Mouse (Mus musculus): ENCODE data around the gene Psme1.

Psme1 gene

GRCm38 (mm10) chr14:55577871-55578667, at the start of gene Psme1:
Gene Psme1, plus strand, starts transcription at chr14:55578123.
- ATAC-seq (ENCODE audit: low TSS enrichment), result peak; percentile 84

DNA sequence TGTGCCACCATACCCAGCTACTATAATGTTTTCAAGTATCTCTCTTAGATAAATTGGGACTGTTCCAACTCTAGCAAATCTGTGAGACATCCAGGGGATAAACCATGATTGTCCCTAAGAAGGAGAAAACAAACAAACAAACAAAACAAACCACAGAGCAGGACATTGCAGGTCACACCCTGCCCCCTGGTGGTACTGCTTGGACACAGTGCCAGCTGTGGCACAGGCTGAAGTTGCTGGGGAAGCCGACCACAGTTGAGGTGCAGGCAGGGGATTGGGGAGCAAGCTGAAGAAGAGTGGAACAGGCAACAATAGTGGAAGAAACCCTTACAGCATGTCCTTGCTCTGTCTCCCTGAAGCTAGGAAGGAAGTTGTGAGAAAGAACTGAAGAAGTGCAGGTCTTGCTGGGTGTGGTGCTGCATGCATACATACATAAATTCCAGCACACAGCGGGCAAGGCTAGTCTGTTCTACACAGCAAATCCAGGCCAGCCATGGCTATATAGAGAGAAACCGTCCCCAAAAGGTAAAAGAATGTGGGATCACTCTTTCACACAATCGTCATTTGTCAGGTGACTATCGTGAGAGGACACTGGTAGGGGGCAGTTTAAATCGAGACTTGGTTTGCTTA, 41.7 kb upstream of the Psme1 start:
- no peak for ATAC-seq (ENCODE audit: low TSS enrichment)

DNA sequence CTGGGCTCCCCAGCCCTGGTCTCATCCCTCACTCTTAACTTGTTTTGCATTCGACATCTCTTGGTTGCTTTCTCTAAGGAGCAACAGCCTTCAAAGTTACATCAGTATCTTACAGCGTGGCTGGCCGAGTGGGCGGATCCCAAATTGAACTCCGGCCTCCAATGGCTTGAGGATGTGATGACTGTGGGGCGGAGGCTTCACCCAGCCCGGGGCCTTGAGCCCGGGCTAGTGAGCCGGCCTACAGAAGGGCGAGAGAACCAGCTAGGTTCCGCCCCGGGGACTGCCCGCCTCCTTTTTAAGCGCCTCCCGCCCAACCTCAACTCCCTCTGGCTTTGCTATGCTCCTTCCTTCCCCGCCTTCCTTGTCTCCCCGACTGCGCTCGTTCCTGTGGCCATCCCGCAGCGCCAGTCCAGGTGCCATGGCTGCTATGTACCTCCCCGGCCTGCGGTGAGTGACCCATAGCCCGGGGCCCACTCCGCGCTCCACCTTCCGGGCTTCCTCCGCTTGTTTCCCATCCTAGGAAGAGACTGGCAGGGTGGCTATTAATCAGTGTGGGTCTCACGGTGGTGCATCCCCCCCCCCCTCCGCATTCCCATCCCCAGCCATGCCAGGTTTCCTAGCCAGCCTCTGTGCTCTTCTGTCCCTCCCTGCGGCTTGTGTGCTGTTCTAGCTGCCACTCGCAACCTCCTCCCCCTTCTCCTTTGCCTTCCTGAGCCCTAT, 37.7 kb upstream of the Psme1 start, which contains the start of gene Pck2:
TSS of gene Pck2 (plus strand) at position 200 of the 720 bp plus-strand sequence.
- ATAC-seq (ENCODE audit: low TSS enrichment), result peak; percentile 83

DNA sequence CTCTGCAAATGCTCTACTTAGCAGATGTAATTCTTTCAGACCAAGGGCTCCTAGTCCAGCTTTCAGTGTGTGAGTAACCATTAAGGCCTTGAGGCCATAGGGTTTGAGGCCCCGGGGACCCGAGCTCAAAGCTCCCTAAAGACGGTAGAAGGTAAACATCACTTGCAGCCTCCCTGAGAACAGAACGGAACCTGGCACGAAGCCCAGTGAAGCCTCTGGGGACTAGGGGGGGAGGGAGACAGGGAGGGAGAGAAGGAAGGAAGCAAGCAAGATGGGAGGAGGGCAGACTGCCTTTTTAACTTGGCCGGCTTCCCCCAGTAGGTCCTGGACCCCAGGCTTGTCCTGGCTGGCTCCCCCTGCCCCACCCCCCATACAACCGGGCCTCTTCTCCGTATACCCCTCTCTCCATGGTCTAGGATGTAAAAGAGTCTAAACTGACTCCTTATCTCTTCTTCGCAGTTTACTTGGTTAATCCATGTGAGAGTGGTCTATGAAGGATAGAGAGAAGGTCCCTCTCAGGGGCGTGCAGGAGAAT, 37.1 kb upstream of the Psme1 start:
- peak; percentile 45 for ATAC-seq (ENCODE audit: low TSS enrichment)

DNA sequence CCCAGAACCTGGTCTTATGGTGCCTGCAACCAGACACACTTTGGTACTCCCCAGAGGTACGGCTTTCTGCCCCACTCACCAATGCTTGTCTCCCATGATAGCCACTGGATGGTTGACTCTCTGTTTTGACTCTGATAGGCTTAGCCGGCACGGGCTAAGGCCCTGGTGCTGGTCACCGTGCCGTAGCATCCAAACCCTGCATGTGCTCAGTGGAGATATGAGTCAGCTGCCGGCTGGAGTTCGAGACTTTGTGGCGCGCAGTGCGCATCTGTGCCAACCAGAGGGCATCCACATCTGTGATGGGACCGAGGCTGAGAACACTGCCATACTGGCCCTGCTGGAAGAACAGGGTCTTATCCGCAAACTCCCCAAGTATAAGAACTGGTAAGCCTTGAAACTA, 35.7 kb upstream of the Psme1 start:
- no peak for ATAC-seq (ENCODE audit: low TSS enrichment)

DNA sequence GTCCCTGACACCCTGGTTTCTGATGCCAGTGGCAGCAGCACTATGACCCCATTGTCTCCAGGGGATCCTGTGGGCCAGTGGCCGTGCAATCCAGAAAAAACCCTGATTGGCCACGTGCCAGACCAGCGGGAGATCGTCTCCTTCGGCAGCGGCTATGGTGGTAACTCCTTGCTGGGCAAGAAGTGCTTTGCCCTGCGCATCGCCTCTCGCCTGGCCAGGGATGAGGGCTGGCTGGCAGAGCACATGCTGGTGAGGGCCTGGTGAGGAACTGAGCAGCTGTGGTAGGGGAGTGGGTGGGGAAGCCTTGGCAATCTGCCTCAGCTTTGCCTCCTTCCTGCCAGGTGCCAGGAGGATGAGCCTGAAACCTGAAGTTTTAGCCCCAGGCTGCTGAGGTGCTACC, 33.6 kb upstream of the Psme1 start:
- no peak for ATAC-seq (ENCODE audit: low TSS enrichment)

GRCm38 (mm10) chr14:55550191-55550590, 27.7 kb upstream of the Psme1 start:
- ATAC-seq (ENCODE audit: low TSS enrichment), result no peak

- no peak for ATAC-seq (ENCODE audit: low TSS enrichment)
Measured at GRCm38 (mm10) chr14:55551347-55551746, 26.6 kb upstream of the Psme1 start.

- no peak for ATAC-seq (ENCODE audit: low TSS enrichment)
Measured at GRCm38 (mm10) chr14:55551794-55552193, 26.1 kb upstream of the Psme1 start.

DNA sequence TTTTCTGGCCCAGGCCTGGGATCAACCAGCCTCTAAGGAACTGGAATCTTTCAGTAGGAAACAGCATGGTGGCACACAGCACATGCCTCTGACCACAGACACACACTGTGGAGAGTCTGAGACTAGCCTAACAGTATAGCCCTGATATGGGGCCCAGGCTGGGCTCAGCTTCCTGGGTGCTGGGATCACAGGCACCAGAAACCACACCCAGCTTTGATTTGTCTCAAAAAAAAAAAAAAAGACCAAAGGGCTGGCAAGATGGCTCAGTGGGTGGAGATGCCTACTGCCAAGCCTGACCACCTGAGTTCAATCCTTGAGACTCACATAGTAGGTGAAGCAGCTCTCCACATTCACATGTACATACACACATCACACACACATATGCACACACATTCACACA, 23.3 kb upstream of the Psme1 start:
- ATAC-seq (ENCODE audit: low TSS enrichment), result no peak

- ATAC-seq (ENCODE audit: low TSS enrichment), result no peak
Measured at GRCm38 (mm10) chr14:55555788-55556187, 22.1 kb upstream of the Psme1 start.

DNA sequence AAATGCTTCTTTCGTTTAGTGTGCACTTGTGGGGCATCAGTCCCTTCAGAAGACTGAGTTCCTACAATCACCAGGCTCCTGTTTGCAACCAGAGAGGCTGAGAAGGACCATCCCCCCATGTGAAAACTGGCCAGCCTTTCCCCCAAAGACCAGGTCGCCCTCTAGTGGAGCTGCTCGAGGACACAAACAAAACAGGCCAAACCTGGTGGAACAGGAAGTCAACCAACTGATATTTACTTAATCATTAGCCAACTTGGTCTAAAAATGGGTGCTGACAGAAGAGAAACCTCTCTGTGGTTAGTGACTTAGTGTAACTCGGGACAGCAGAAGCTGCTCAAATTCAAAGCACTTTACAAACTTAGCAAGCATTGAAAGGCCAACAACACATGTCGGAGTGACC, 20.9 kb upstream of the Psme1 start:
- no peak for ATAC-seq (ENCODE audit: low TSS enrichment)

GRCm38 (mm10) chr14:55557587-55557986, 20.3 kb upstream of the Psme1 start:
- no peak for ATAC-seq (ENCODE audit: low TSS enrichment)

- no peak for ATAC-seq (ENCODE audit: low TSS enrichment)
Measured at GRCm38 (mm10) chr14:55558740-55559448, 19.0 kb upstream of the Psme1 start.

DNA sequence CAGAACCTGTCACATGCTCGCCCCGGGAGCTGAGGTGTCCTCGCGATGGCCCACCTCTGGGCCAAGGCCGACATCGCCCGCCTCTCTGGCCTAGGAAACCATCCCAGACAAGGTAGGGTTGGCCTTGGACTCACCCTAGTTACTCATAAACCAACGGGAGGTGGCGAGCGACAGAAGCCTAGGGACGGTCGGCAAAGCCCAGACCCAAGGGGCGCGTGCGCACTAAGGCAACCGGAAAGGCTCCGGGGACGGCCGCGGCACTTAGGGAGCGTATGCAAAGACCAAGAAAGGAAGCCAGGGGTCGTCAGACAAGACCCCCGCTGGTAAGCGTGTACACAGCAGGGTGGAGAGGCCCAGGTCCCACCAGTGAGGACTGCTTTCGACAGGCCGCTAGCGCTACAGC, 18.1 kb upstream of the Psme1 start, which contains the start of gene Dcaf11:
TSS of gene Dcaf11 (plus strand) at position 208 of the 403 bp plus-strand sequence.
- peak; percentile 77 for ATAC-seq (ENCODE audit: low TSS enrichment)

GRCm38 (mm10) chr14:55560202-55561073, 17.5 kb upstream of the Psme1 start, which contains the start of gene A730061H03Rik:
Gene A730061H03Rik, minus strand, starts transcription at chr14:55560406.
- ATAC-seq (ENCODE audit: low TSS enrichment), result peak; percentile 88

DNA sequence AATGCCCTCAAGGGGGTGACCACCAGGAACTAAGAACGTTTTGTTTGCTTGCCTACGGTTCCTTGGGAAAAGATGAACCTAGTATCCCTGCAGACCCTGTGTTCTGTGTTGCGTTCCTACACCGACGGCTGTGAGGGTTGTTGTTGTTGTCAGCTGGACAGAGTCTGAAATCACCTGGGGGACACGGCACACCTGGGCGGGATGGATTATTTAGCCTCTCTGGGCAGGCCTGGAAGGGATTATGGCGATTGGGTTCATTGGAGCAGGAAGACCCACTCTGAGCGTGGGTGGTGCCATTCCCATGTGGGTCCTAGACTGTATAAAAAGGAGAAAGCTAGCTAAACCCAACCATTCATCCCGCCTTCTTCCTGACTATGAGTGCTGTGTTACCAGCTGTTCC, 16.1 kb upstream of the Psme1 start:
- no peak for ATAC-seq (ENCODE audit: low TSS enrichment)

DNA sequence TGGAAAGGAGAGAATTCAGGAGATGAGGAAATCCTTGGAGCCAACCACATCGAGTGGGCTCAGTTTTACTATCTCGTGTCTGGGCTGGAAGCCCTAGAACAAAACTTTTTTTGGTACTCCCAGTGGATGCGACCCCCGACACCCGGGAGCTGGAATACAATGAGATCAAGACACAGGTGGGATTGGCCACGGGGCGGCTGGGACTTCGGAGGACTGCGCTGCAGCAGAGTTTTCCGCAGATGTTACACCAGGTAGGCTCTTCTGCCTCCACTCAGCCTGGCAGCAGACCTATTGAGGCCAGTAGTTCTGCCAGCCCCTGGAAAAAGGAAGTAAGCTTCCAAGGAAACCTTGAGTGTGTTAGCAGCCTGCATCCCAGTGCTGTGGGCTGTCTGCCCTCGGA, 14.7 kb upstream of the Psme1 start:
- ATAC-seq (ENCODE audit: low TSS enrichment), result no peak

GRCm38 (mm10) chr14:55565748-55566147, 12.2 kb upstream of the Psme1 start:
- ATAC-seq (ENCODE audit: low TSS enrichment), result no peak

- no peak for ATAC-seq (ENCODE audit: low TSS enrichment)
Measured at GRCm38 (mm10) chr14:55567496-55567895, 10.4 kb upstream of the Psme1 start.

DNA sequence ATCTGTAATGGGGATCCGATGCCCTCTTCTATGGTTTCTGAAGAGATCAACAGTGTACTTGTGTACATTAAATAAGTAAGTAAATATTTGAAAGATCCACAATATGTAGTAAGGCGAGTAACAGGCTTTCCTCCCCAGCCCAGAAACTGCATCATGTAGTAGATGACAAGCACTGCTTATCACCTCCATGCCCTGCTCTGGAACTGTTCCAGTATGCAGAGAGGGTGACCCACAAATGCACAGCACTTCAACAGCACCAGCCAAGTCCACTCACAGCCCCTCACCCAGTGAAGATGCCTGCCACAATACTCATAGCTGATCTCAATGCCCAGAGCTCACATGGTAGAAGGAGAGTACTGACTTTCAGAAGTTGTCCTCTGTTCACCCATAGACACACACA, 7.3 kb upstream of the Psme1 start:
- ATAC-seq (ENCODE audit: low TSS enrichment), result no peak
